Mouse (Mus musculus) lung, adult 2 months (tissue): Measurements from ENCODE around the gene Atp6v1g2.

Source experiments
- CTCF ChIP-seq: fragments of 200-500 bp; IDR thresholded peaks from 2 replicates; pipeline ENCODE4 v1.5.1; 2011; ENCODE audit warnings: mild to moderate bottlenecking, low read length, control low read depth; ENCODE audit not compliant: insufficient read depth
- POLR2A ChIP-seq: fragments of 200-500 bp; IDR thresholded peaks from 2 replicates; pipeline ENCODE4 v1.6.1; 2011; ENCODE audit warnings: low read depth, mild to moderate bottlenecking, control low read depth, low read length, borderline replicate concordance; ENCODE audit errors: extremely low read depth

DNA sequence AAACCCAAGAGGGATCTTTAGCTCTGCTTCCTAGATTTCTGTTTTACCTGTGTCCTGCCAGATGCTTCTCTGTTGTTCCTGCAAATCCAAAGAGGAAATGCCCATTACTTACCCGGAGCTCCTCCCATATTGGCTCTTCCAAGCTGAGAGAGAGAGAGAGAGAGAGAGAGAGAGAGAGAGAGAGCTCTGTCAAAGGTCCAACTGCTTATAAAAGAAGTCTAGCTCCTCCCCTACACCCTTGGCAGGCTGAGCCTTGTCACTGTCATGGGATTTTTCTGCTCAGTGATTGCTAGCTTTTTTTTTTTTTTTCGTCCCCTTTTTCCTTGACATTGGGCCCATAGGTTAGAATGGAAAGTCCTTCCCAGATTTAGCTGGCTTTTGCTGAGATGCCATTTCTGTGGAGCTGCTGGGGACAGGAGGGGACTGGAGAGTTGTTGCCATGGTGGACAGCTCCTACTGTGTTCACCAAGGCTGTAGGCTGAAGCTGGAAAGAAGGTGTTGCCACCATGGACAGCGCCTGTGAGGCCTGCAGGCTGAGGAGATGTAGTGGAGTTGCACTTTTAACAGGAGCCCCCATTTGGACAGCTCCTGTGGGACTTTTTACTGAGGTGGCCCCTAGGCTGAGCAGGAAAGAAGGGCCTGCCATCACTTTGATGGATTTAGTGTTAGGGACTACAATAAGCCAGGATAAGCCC is 36.3 kb downstream of the Atp6v1g2 start:
- TF ChIP-seq POLR2A (no peak), CTCF (no peak)
